Mouse (Mus musculus) liver, postnatal 0 days (tissue): Measurements from ENCODE around the gene Cd276. TPM values are rescaled to one million over a fixed set of nuclear protein-coding genes. Genes with fewer than 3 reads are reported as not detected.

Source experiments
- ATAC-seq: fragments of 200-750 bp; cut with Nextera tagmentation; 2 replicates; pipeline ENCODE4 v1.8.0; 2017; ENCODE audit warnings: mild to moderate bottlenecking, moderate library complexity
- DNase-seq: peaks from one replicate; pipeline ENCODE4 v3.0.0-alpha.2; 2016
- H3K27ac ChIP-seq: fragments of 300-500 bp; sonication (generic); 2 replicates; pipeline ENCODE4 v1.5.1; 2014; ENCODE audit warnings: antibody characterized with exemption, moderate library complexity, mild to moderate bottlenecking, low read depth
- H3K27me3 ChIP-seq: fragments of 300-500 bp; sonication (generic); 2 replicates; pipeline ENCODE4 v1.6.1; 2014; ENCODE audit warnings: low read length, control low read depth, mixed read lengths; ENCODE audit not compliant: insufficient read depth
- H3K36me3 ChIP-seq: fragments of 300-500 bp; sonication (generic); replicated peaks from 2 replicates; pipeline ENCODE4 v1.6.1; 2014; ENCODE audit warnings: mild to moderate bottlenecking, control low read depth, low read length, moderate library complexity, mixed read lengths; ENCODE audit not compliant: insufficient read depth
- H3K4me1 ChIP-seq: fragments of 300-500 bp; sonication (generic); 2 replicates; pipeline ENCODE4 v1.6.1; 2014; ENCODE audit warnings: antibody characterized with exemption, mild to moderate bottlenecking, control low read depth; ENCODE audit not compliant: insufficient read depth
- H3K4me2 ChIP-seq: fragments of 300-500 bp; sonication (generic); 2 replicates; pipeline ENCODE4 v1.6.1; 2014; ENCODE audit warnings: low read depth, mild to moderate bottlenecking, low read length, moderate library complexity, mixed read lengths
- H3K4me3 ChIP-seq: fragments of 300-500 bp; sonication (generic); 2 replicates; pipeline ENCODE4 v1.5.1; 2014; ENCODE audit warnings: low read depth, low read length
- H3K9ac ChIP-seq: fragments of 300-500 bp; sonication (generic); replicated peaks from 2 replicates; pipeline ENCODE4 v1.6.1; 2014; ENCODE audit warnings: mild to moderate bottlenecking, moderate library complexity
- H3K9me3 ChIP-seq: fragments of 300-500 bp; sonication (generic); 2 replicates; pipeline ENCODE4 v1.6.1; 2016; ENCODE audit warnings: mild to moderate bottlenecking, control low read depth, low read length, mixed read lengths
- CTCF ChIP-seq: sonication (generic); IDR thresholded peaks from 2 replicates; pipeline ENCODE4 v1.5.1; 2016; ENCODE audit warnings: antibody characterized with exemption, low read depth
- EP300 ChIP-seq: IDR thresholded peaks from 2 replicates; pipeline ENCODE4 v1.6.1; 2016; ENCODE audit warnings: antibody characterized with exemption, low read depth, mild to moderate bottlenecking
- WGBS: fragments of 180-500 bp; shearing (Covaris S2); extraction: QIAGEN DNeasy Blood & Tissue Kit; methylation state at CpG from one replicate; pipeline ENCODE4 v1.1.7; 2014; ENCODE audit not compliant: insufficient replicate concordance; 5-methylcytosine and 5-hydroxymethylcytosine counted together
- polyA plus RNA-seq: library from polyadenylated mRNA; unstranded; fragments of >200 nt; fragmentation: Nextera tagmentation; extraction: Ambion mirVana; gene quantifications from 2 replicates; pipeline ENCODE4 v1.2.1, GENCODE M21; 2015

Gene Cd276
- polyA plus RNA-seq, 1 experiment from 2014 or later, result 1.4 TPM

GRCm38 (mm10) chr9:58544879-58545324 is 10.3 kb downstream of the Cd276 start:
- Histone ChIP-seq H3K4me3 (no peak overlapping the region), H3K9me3 (no peaks in the 10 kb centered on the region), H3K27ac (no peak overlapping the region), H3K4me2 (no peak overlapping the region), H3K36me3 (no peaks in the 10 kb centered on the region), H3K9ac (no peak overlapping the region), H3K4me1 (peaks cover 5% of the 10 kb centered on the region; the same call in 1 of the 2 replicates), H3K27me3 (no peaks in the 10 kb centered on the region)
- no peak for ATAC-seq
- TF ChIP-seq CTCF (no peak), EP300 (no peak)
- no peak for DNase-seq
- WGBS, result 56% methylated on average over 4 of the region's 4 CpGs

GRCm38 (mm10) chr9:58541895-58542338 is 13.3 kb downstream of the Cd276 start:
- Histone ChIP-seq H3K4me2 (no peak overlapping the region), H3K9ac (no peak overlapping the region), H3K27me3 (no peaks in the 10 kb centered on the region), H3K36me3 (no peaks in the 10 kb centered on the region), H3K9me3 (no peaks in the 10 kb centered on the region), H3K27ac (0 out of 2 replicates have a peak overlapping the region, but pooled peaks have one; percentile 16), H3K4me3 (no peak overlapping the region), H3K4me1 (peaks cover 12% of the 10 kb centered on the region; the same call in 1 of the 2 replicates)
- TF ChIP-seq EP300 (peak; percentile 26; the same call in 1 of the 2 replicates), CTCF (no peak)
- ATAC-seq (peak; percentile 72), DNase-seq (peak; percentile 67)
- 21% methylated on average over 6 of the region's 6 CpGs for WGBS

GRCm38 (mm10) chr9:58539886-58540285 is 15.4 kb downstream of the Cd276 start:
- no peak overlapping the region for H3K27ac ChIP-seq
- no peak overlapping the region for H3K4me3 ChIP-seq
- no peak overlapping the region for H3K9ac ChIP-seq
- no peaks in the 10 kb centered on the region for H3K9me3 ChIP-seq
- no peak overlapping the region for H3K4me2 ChIP-seq
- TF ChIP-seq EP300, result no peak
- TF ChIP-seq CTCF, result peak; percentile 98
- peak; percentile 31; the same call in 1 of the 2 replicates for ATAC-seq
- WGBS, result 41% methylated on average over 5 of the region's 5 CpGs
- no peaks in the 10 kb centered on the region for H3K36me3 ChIP-seq
- no peaks in the 10 kb centered on the region for H3K27me3 ChIP-seq
- peaks cover 12% of the 10 kb centered on the region; the same call in 1 of the 2 replicates for H3K4me1 ChIP-seq
- peak; percentile 58 for DNase-seq

- WGBS, result 38% methylated on average over 3 of the region's 3 CpGs
- DNase-seq, result peak; percentile 30
These were observed 17.5 kb downstream of the Cd276 start for GRCm38 (mm10) chr9:58537774-58538173.

GRCm38 (mm10) chr9:58535447-58536134 is 19.6 kb downstream of the Cd276 start:
- 64% methylated on average over 20 of the region's 20 CpGs for WGBS
- no peak overlapping the region for H3K4me3 ChIP-seq
- H3K9me3 ChIP-seq, result no peaks in the 10 kb centered on the region
- no peaks in the 10 kb centered on the region for H3K27me3 ChIP-seq
- peak; percentile 69 for TF ChIP-seq CTCF
- TF ChIP-seq EP300, result no peak
- no peak overlapping the region for H3K9ac ChIP-seq
- no peaks in the 10 kb centered on the region for H3K36me3 ChIP-seq
- no peak overlapping the region for H3K27ac ChIP-seq
- peak; percentile 48 for DNase-seq
- H3K4me1 ChIP-seq, result peaks cover 7% of the 10 kb centered on the region; the same call in 1 of the 2 replicates
- ATAC-seq, result no peak
- no peak overlapping the region for H3K4me2 ChIP-seq

More at GRCm38 (mm10) chr9:58537774-58538173, 17.5 kb downstream of the Cd276 start:
- H3K36me3 ChIP-seq, result no peaks in the 10 kb centered on the region
- H3K4me3 ChIP-seq, result no peak overlapping the region
- no peak for ATAC-seq
- H3K27me3 ChIP-seq, result no peaks in the 10 kb centered on the region
- 0 out of 2 replicates have a peak overlapping the region, but pooled peaks have one; percentile 26 for H3K4me2 ChIP-seq
- no peaks in the 10 kb centered on the region for H3K9me3 ChIP-seq
- H3K4me1 ChIP-seq, result peaks cover 12% of the 10 kb centered on the region; the same call in 1 of the 2 replicates
- no peak overlapping the region for H3K9ac ChIP-seq
- TF ChIP-seq CTCF (no peak), EP300 (no peak)
- no peak overlapping the region for H3K27ac ChIP-seq

- WGBS, result 31% methylated on average over 1 of the region's 1 CpGs
- H3K27ac ChIP-seq, result no peak overlapping the region
- TF ChIP-seq EP300 (no peak), CTCF (peak; percentile 86)
- no peak overlapping the region for H3K9ac ChIP-seq
- H3K27me3 ChIP-seq, result no peaks in the 10 kb centered on the region
- no peak overlapping the region for H3K4me3 ChIP-seq
- no peaks in the 10 kb centered on the region for H3K36me3 ChIP-seq
- H3K9me3 ChIP-seq, result no peaks in the 10 kb centered on the region
- DNase-seq (peak; percentile 54), ATAC-seq (peak; percentile 33; the same call in 1 of the 2 replicates)
- no peak overlapping the region for H3K4me2 ChIP-seq
- peaks cover 7% of the 10 kb centered on the region; the same call in 1 of the 2 replicates for H3K4me1 ChIP-seq
These were observed 20.5 kb downstream of the Cd276 start for GRCm38 (mm10) chr9:58534766-58535165.
